Mouse (Mus musculus) ovary, adult 18-20 months (tissue): ENCODE measurements around the gene Galr2.

Experiments used
- DNase-seq: peaks from one replicate; pipeline ENCODE4 v3.0.0; 2022; ENCODE audit warnings: low spot score, mixed read lengths

Gene Galr2

DNA sequence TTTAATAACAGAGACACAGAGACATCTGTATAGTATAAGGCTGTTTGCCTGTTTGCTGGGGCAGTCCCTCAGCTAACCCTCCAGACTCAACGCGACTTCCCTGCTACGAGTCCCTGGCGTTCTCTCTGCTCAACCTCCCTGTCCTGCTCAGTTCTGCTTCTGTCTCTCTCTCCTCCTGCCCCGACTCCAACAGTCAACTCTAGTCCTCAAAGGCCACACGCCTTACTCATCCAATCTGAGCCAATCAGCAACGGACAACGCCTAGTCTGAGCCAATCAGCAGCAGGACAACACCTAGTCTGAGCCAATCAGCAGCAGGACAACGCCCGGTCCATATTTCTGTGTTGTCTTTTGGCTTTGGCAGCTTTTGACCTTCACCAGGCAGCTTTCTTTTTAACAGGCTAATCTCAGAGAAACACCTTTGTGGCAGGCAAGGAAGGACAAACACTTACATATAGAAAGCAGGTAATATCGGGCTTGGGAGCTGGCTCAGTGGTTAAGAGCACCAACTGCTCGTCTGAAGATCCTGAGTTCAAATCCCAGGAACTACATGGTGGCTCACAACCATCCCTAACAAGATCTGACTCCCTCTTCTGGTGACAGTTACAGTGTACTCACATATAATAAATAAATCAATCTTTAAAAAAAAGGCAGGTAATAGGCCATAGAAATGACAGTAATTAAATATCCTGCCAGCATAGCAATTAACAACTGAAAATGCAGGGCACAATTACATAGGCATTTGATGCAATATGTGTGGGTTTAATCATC is 27.2 kb downstream of the Galr2 start:
- no peak for DNase-seq

DNA sequence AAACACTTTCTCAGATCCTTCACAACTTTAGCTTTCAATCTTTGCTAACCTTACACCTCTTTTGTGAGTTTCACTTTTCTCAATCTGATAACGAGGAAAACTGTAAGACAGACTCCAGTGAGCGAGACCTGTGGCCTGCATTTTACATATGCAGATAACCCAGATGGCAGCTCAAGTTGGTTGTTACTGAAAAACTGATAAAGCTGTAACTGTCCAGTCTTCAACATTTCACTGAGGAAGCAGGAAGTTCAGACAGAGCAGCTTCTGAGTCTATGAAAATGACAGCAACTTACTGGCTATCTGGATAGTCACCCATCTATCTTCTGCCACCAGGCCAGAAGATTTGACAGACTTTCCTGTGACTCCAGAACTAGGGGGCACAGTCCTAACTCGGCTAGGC is 28.9 kb downstream of the Galr2 start:
- DNase-seq: no peak

DNA sequence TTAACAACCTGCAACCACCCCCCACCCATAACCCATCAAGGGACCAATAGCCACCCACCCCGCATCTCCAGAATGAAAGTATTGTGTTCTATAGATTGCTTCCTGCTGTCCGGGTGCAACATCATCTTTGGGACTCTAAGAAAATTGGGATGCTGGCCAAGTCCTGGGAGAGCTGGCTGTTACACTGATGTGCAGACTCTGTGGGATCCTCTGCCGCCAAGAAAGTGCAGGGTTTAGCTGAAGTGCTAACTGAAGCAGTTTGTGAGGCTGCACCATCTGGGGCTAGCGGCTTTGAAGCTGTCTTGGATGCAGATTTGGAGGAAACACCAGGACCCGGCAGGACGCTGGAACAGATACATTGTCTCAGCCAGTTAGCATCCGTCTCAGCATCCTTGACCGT is 30.4 kb downstream of the Galr2 start:
- no peak for DNase-seq

DNA sequence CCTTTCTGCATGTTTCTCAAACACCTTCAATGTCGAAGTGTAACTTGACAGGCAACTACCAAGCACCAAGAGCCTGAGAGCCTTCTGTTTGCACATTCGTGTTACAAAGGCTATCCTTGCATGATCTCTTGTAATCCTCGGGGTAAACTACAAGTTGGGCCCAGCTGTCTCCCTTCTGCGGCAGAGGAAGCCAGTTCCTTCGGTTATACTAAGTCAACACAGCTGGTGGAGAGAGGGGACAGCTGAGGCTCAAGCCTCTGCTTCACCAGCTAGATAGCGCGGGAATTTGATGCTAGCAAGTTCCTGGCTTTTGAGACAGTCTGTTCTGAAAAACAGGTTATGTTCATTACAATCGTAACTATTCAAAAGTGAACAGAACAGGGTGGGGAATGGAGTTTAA is 31.6 kb downstream of the Galr2 start:
- DNase-seq: no peak

DNA sequence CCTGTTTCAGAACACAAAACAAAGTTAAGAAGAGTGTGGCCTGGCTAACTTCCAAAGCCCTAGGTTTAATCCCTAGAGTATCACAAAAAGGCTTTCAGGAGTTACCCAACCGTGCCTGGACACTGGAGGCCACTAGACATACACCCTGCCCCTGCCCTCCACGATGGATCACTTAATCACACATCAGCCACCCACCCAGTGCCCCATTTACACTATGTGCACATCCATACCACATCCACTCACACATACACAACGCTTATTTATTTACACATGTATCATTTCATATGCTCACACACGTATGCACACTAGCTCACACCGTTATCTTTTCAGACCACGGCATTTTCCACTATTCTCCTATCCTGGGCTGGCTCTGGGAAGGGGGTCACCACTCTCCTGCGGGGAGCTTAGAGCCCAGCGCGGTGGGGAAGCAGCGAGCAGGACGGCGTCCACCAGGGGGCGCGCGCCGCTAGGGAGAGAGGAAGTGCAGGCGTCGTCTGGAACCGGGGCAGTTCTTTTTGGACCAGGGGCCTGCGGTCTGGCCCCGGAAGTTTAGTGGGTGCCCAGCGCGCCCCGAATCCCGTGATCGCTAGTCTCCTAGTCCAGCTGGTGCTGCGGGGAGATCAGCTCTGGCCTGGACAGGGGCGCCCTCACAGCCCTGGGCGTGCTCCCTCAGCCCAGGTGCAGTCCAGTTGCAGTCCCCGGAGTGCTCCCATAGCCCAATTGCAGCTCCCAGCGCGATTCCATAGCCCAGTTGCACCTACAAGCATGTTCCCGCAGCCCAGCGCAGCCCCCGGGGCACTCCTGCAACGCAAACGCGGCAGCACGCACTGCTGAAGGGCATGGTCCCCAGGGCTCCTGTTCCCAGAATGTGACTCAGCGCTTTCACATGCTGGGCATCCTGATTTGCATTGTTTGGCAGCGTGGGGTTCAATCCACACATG is 38.2 kb downstream of the Galr2 start:
- peak; percentile 54 for DNase-seq

DNA sequence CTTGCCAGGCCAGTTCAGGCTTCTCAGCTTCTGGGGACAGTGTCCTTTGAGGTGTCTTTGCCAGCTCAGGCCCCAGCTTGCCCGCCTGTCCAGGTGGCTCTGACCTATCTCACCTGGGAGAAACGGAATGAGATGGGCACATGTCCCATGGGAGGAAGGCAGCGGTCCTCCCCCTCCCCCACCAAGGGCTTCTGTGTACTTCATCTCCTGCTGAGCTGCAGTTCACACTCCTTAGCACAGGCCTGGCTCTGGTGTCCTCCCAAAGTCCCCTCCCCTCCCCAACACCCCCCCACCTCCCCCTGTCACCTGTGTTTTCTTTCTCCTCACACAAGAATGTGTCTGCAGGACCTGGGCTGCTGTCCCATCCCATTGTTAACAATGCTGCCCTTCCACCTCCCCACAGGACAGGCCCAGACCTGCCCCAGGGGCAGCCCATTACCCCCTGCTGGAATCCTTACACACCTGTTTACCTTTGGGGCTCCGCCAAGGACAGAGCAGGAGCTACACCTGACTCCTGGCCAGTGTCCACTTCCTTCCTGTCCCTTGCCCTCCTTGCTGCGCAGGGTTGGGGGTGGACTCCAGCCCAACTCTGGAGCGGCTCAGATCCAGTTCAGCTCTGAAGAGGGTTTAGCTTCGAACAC is 46.3 kb downstream of the Galr2 start:
- no peak for DNase-seq

DNA sequence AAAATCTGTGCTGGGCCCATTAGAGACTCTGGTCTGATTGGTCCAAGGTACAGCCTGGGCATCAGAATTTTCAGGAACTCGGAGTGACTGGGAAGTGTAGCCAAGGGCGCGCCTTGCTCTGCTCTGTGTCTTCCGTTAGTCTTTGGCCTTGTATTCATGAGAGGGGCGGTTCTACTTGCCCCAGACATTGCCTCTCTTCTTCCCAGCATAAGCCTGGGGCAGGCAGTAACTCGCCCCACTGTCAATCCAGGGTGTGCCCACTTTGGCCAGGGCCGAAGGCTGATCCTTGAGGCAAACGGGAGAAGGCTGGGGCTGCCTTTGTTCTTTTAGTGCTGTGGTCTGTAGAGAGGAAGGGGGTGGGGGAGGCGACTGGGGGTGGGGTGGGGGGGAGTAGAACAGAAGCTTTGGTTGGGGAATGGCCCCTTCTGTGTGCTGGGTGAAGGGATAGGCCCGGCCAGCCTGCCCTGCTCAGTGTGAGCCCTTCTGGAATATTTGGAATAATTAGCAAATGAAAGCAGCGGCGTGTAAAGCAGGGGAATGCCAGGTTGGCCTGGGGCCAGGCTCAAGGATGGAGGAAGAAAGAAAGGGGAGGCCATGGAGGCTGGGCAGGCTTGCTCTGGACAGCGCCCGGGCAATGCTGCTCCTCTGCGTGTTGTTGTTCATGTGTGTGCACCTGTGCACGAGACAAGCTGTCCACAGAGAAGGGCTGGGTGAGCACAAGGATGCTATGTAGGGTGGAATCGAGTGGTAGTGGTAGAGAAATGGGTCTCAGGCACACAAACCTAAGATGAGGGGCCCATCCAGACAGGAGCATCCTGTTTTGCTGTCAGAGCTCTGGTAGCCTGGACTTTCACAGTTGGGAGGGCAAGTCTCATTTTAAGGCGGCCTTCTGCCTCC is 48.8 kb downstream of the Galr2 start:
- DNase-seq: no peak

DNA sequence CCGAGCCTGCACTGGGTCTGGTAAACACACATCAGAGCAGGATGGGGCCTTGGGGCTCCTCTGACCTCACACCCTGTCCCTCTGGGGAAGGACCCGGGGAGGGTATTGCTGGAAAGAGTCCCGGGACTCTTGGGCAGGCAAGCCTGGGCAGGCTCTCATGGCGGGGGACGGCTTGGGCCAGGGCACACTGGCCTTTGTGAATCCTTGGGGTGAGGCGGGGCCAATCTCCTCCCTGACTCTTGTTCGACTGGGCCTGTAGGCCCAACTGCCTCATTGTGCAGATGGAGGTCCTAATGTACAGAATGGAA is 49.4 kb downstream of the Galr2 start:
- DNase-seq: no peak

DNA sequence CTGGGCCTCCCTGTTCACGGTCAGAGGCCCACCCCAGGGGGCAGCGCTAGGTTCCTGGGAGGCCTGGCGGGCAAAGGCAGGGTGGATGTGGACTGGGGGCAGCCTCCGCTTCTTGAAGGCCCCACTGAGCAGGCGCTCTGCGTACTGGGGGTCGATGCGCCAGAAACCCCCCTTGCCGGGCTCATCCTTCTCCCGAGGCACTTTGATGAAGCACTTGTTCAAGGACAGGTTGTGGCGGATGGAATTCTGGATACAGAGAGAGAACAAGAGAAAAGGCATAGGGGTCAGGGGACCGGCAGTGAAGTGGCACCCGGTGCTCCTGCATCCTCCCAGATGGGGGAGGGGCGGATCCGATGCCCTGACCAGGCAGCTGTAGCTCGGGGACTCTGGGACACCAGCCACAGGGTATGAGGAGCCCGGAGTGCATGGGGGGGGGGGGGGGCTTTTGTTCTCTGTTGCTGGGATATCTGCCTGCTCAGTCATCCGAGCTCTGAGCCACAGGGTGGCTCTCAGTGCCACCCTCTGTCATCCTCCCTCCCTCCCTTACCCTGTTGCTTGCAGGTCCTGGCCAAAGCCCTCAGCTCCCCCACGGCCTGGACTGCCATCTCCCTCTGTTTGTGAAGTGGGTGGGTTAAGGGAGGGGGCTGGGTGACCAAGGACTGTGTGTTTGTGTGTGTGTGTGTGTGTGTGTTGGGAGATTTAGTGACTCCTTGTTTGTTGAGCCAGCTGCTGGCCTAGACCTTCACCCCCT is 51.7 kb downstream of the Galr2 start:
- DNase-seq: no peak

DNA sequence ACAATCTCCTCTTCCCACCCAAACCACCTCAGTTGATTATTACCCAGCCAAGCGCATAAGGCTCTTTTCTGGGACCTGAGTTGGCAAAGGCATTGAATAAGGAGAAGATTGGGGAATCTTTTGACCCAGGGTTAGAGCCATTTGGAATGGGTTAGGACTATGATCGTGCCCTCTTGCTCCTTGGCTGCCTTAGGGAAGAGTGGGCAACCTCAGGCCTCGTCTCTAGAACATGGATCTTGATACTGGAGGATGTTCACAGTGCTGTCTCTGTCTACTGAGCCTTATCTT is 52.2 kb downstream of the Galr2 start:
- DNase-seq: no peak
